Mouse (Mus musculus) brain, embryonic 14.5 days (tissue): ENCODE measurements at regions not wholly inside any gene's neighbourhood (a gene's known extent, or its start where the extent isn't known, plus 50 kb on each side); places are given as distances from the start of the nearest gene placed in this dataset.
"Not testable (repeated sequence)": the region's sequence is repeated elsewhere in the genome, so short reads cannot be mapped to it uniquely, and the experiment has no call there.

Experiments used
- DNase-seq: peaks from one replicate; pipeline ENCODE4 v3.0.0-alpha.2; 2011; ENCODE audit warnings: low read depth
- CTCF ChIP-seq: fragments of 200-500 bp; IDR thresholded peaks from 2 replicates; pipeline ENCODE4 v1.5.1; 2012; ENCODE audit warnings: inconsistent platforms, mild to moderate bottlenecking, moderate library complexity, borderline replicate concordance; ENCODE audit not compliant: insufficient read depth, insufficient read length; ENCODE audit errors: extremely low read depth
- POLR2A ChIP-seq: fragments of 200-500 bp; IDR thresholded peaks from 2 replicates; pipeline ENCODE4 v1.6.1; 2012; ENCODE audit warnings: mild to moderate bottlenecking, inconsistent platforms, borderline replicate concordance; ENCODE audit not compliant: poor library complexity, insufficient read depth, insufficient read length, severe bottlenecking; ENCODE audit errors: extremely low read depth

DNA sequence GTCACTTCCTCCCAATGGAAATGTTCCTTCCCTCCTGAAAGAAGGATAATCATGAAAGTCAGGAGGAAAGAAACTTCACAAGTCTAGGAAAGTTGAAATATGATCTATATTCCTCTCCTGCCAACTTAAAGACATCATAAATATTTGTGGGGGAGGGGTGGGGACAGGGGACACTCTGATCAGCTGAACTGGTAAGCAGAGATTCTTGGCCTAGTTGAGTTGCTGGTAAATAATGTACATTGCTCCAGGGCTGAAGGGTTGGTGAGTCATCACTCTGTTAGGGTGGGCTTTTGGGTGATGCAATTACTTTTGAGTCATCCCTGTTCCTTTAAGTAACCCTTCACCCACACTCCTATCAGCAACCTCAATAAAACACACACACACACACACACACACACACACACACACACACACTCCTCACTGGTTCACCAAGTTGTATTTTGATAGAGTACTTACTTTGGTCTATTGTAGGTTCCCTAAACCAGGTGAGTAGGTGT lies 56.0 kb downstream of the Ccdc71l start:
- no peak for DNase-seq
- TF ChIP-seq POLR2A (no peak), CTCF (no peak)

DNA sequence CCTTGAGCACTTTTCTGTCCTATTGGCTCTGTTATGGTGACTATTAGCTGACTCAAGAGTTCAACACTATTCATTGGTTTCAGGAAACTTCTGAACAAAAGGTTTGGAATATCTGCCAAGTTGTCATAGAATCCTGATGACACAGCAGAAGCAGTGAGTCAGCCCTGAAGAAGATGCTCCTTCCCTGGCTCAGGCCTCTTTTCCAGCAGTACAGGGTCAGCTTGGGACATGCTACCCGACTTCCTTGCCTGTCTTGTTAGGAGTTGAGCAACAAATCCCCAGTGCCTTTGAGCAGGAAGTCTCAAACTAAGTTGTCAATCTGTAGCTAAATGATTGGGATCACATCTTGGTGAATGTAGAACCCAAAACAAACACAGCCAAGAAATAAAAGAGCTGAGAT lies 56.6 kb downstream of the Ccdc71l start:
- TF ChIP-seq CTCF (no peak), POLR2A (no peak)
- DNase-seq = no peak

DNA sequence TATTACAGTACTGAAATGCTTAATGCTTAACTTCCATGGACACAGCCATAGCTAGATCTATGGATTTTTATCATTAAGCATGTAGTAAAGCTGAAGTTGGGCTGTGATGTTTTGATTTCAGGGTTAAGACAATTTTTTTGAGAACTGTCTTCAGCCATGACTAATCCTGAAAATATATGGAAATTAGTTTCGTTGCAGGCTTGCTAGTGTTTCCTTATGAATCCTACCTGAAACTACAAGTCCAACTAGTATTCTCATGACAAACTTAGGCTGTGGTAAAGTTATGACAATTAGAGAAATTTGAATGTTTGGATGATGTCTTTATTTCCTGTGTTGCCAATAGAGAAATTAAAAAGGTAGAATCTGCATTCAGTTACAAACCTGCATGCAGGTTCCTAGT lies 59.7 kb downstream of the Ccdc71l start:
- no peak for DNase-seq
- no peak for TF ChIP-seq CTCF
- no peak for TF ChIP-seq POLR2A

DNA sequence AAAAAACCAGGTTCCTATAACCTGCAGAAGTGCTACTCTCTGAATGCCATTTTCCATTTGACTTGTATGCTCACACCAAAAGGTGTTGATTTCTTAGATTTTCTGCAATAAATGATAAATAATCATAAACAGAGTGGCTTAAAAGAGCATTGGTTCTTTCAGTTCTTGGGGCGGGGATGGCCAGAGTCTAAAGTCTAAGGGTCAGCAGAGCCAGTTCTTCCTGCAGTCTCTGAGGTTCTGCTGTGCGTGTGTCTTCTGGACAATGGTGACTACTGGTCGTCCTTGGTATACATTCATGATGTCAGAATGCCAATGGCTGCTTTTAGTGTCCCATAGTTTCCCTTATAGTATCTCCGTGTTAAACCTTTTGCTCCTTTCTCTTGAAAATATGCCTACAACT lies 66.3 kb downstream of the Ccdc71l start:
- no peak for TF ChIP-seq CTCF
- no peak for TF ChIP-seq POLR2A
- DNase-seq = no peak

DNA sequence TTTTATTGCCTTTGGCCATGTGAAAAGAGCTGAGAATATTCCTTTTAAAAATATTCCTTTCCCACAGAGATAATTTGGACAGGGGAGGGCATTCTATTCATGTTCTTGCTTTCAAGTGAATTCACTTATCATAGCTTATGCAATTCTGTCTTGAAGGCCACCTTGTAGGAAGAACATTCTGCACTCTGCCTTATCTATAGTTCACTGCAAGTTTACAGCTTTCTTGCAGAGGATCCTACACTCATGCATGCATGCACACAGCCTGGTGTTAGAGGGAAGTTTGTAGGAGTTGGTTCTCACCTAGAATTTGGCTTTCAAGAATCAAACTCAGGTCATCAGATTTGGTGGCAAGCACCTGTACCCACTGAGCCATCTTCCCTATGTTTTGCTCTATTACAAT lies 67.4 kb downstream of the Ccdc71l start:
- no peak for DNase-seq
- TF ChIP-seq CTCF (no peak), POLR2A (no peak)

DNA sequence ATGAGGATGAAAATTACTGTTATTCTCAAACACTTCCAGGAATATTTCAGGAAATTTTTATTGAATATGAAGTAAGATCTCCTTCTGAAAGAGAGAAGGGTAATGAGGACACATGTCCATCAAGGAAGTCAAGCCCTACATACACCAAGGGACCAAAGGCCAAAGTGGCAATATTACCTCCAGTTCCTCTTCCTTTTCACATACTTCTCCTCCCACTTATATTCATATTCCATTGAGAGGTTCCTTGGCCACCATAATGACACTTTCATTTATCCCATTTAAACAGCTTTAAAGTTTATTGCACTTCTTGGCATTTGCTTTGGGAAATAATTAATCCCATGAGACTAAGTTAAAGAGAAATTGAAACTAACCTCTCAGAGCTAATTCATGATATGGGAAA lies 70.9 kb downstream of the Ccdc71l start:
- no peak for TF ChIP-seq POLR2A
- no peak for TF ChIP-seq CTCF
- no peak for DNase-seq

DNA sequence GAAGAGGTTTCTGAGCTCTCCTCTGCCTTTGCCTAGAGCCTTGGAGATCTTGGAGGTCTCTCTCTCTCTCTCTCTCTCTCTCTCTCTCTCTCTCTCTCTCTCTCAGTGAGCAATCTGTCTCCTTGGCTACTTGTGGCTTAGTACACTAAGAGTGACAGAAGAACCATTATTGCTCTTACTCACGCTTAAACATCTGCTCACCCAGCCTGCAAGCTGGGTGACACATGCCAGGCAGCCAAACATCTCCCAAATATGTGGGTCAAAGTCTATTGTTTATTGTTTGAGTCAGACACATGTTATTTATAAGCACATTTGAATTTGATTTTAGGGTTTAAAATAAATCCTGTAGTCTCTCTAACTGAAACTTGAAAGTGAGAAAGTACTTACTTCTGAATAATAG lies 72.7 kb downstream of the Ccdc71l start:
- DNase-seq = no peak
- TF ChIP-seq CTCF = no peak
- TF ChIP-seq POLR2A = no peak

DNA sequence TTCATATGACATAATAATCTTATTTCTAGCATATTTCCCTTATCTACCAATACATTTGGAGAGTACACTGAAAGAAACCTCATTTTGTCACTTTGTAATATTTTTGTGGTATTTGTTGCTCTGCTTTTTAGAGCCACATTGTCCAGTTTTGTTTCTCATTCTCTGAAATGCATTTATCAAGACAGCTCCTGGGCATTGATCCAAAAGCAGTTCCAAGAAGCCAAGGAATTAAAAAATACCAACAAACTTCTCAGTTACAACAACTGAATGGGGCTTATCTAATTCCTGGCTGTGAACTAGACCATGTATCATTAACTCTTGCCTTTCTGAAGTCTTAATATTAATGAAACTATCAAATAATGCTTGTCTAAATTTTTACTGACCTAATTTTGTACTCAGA lies 76.3 kb downstream of the Ccdc71l start:
- TF ChIP-seq CTCF (no peak), POLR2A (no peak)
- DNase-seq = peak; percentile 72

DNA sequence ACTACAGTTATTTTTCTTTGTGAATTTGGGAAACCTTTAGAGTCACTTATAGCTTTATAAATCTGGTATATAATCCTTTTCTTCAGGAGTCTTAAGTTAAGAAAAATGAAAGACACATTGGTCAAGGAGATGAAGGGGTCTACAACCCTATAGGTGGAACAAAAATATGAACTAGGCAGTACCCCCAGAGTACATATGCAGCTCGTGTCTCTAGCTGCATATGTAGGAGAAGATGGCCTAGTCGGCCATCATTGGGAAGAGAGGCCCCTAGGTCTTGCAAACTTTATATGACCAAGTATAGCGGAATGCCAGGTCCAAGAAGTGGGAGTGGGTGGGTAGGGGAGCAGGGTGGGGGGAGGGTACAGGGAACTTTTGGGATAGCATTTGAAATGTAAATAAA lies 76.7 kb downstream of the Ccdc71l start:
- DNase-seq = not testable (repeated sequence)

DNA sequence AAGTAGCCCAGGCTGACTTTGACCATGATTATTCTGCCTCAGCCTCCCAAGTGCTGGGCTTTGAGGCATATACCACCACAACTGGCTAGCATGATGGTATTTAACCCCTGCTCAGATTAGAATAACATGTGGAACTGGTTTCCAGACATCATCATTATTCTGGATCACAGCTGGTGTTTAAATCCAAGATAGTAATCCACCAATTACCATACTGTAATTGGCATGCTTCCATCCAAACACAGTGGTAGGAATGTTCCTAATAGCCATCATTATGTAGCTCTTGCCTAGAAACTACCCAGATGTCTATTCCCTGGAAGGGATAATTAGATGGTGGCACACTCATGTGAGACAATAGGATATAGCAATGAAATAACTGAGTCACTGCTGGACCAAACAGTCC lies 77.4 kb downstream of the Ccdc71l start:
- DNase-seq = peak; percentile 74

DNA sequence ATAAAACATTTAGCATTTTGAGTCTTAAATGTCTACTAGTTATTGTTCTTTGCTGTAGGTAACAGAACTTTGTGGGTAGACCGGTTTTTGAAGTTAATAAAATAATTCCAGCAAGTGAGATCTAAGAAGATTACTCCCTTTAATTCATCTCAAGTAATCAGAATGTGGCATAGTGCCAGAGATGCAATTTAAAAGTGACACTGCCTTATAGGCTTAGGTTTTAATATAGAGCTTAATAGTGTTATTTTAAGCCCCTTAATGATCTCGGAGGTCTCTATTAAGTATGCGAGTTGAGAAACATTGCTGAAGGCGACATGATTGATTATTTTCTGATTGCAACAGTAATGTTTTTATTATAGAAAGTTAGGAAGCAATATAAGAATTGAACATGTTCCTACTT lies 78.3 kb downstream of the Ccdc71l start:
- TF ChIP-seq CTCF (no peak), POLR2A (no peak)

More for the DNA sequence above, 77.4 kb downstream of the Ccdc71l start:
- TF ChIP-seq POLR2A (no peak), CTCF (no peak)

DNA sequence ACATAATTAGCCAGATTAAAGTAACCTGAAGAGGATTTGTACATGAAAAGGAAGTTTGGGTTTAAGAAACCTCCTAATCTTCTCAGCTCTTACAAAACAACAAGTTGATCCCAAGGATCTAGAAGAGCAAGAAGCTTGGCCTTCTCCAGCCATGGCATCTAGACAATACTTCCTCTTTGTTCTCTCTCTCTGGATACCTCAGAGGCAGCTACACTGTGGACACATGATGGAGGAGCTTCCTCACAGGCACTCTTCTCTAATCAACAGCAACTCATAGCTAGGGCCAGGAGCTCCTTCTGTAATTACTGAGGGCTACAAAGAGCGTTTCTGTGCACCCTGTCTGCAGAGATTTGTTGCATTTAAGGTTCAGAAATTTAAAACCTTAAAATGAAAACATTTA lies 79.9 kb downstream of the Ccdc71l start:
- TF ChIP-seq CTCF (no peak), POLR2A (no peak)
- DNase-seq = no peak

More for the DNA sequence above, 78.3 kb downstream of the Ccdc71l start:
- peak; percentile 31 for DNase-seq

DNA sequence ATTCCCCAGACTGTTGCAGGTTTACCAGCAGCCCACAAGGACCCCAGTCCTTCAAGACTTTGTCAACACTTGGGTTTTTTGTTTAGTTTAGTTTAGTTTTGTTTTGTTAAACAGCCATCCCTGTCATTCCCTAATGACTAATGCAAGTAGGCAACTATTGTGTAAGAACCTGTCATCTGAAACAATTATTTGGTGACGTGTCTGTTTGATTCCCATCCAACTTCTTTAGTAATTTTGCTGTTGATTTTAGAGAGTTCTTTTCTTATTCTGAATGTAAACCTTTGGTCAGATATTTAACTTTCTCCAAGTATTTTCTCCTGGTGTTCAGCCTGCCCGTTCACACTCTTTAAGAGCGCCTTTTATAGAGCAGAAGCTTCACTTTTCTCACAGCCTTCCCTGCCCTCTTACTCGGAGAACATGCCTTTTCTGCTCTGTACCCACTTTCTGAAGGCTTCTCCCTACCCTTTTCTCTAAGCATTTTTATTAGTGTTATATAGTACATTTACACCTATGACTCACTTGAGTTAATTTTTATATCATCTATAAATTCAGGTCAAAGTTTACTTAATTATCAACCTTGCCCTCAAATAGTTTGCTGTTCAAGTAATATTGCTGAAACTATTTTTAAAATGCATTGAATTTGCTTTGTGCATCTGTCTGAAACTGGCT lies 82.0 kb downstream of the Ccdc71l start:
- TF ChIP-seq POLR2A = no peak
- no peak for TF ChIP-seq CTCF
- DNase-seq = no peak

DNA sequence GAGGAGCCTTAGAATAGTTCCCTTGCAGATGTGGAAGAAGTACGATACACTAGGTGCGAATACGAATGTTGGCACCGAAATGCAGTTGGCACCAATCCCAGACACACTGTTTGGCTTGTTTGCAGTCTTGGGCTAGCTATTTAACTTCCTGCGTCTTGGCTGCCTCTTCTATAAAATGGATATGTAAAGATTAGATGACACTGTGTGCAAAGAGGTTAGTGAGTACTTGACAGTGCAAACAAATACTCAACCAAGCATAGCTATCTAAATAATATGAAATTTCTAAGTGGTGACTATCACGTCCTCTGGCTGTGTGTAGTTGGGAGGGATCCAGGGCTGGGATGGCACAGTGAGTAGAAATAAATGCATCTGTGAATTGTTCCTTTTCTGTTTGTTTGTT lies 86.9 kb downstream of the Ccdc71l start:
- DNase-seq = peak; percentile 61
- TF ChIP-seq POLR2A = no peak
- TF ChIP-seq CTCF = no peak
